Mouse (Mus musculus) limb, embryonic 13.5 days (tissue): ENCODE results near the gene Fam185a. TPM values are rescaled to one million over a fixed set of nuclear protein-coding genes. Genes with fewer than 3 reads are reported as not detected.

Experiments used
- ATAC-seq: fragments of 200-750 bp; cut with Nextera tagmentation; 2 replicates; pipeline ENCODE4 v1.8.0; 2017; ENCODE audit warnings: low read depth, moderate number of reproducible peaks, moderate TSS enrichment; ENCODE audit not compliant: low FRiP score
- H3K27ac ChIP-seq: fragments of 300-500 bp; sonication (generic); 2 replicates; pipeline ENCODE4 v1.5.1; 2015; ENCODE audit warnings: inconsistent platforms, mild to moderate bottlenecking, moderate library complexity
- H3K27me3 ChIP-seq: fragments of 300-500 bp; sonication (generic); 2 replicates; pipeline ENCODE4 v1.6.1; 2015; ENCODE audit warnings: mild to moderate bottlenecking, inconsistent platforms
- H3K36me3 ChIP-seq: fragments of 300-500 bp; sonication (generic); 2 replicates; pipeline ENCODE4 v1.6.1; 2015; ENCODE audit warnings: inconsistent platforms, mild to moderate bottlenecking, moderate library complexity
- H3K4me1 ChIP-seq: fragments of 300-500 bp; sonication (generic); 2 replicates; pipeline ENCODE4 v1.6.1; 2015; ENCODE audit warnings: inconsistent platforms
- H3K4me2 ChIP-seq: fragments of 300-500 bp; sonication (generic); replicated peaks from 2 replicates; pipeline ENCODE4 v1.6.1; 2015; ENCODE audit warnings: inconsistent platforms, mild to moderate bottlenecking, moderate library complexity
- H3K4me3 ChIP-seq: fragments of 300-500 bp; sonication (generic); 2 replicates; pipeline ENCODE4 v1.5.1; 2015; ENCODE audit warnings: moderate library complexity, mild to moderate bottlenecking, inconsistent platforms
- H3K9ac ChIP-seq: fragments of 300-500 bp; sonication (generic); 2 replicates; pipeline ENCODE4 v1.6.1; 2015; ENCODE audit warnings: mild to moderate bottlenecking, inconsistent platforms
- H3K9me3 ChIP-seq: fragments of 300-500 bp; sonication (generic); 2 replicates; pipeline ENCODE4 v1.6.1; 2016; ENCODE audit warnings: inconsistent platforms
- WGBS: fragments of 180-500 bp; shearing (Covaris S2); methylation state at CpG from one replicate; pipeline ENCODE4 v1.1.7; 2015; 5-methylcytosine and 5-hydroxymethylcytosine counted together
- polyA plus RNA-seq: library from polyadenylated mRNA; unstranded; fragments of >200 nt; fragmentation: Nextera tagmentation; extraction: Ambion mirVana; gene quantifications from 2 replicates; pipeline ENCODE4 v1.2.1, GENCODE M21; 2015

Fam185a gene
- polyA plus RNA-seq, 1 experiment from 2014 or later, result 5.1 TPM

DNA sequence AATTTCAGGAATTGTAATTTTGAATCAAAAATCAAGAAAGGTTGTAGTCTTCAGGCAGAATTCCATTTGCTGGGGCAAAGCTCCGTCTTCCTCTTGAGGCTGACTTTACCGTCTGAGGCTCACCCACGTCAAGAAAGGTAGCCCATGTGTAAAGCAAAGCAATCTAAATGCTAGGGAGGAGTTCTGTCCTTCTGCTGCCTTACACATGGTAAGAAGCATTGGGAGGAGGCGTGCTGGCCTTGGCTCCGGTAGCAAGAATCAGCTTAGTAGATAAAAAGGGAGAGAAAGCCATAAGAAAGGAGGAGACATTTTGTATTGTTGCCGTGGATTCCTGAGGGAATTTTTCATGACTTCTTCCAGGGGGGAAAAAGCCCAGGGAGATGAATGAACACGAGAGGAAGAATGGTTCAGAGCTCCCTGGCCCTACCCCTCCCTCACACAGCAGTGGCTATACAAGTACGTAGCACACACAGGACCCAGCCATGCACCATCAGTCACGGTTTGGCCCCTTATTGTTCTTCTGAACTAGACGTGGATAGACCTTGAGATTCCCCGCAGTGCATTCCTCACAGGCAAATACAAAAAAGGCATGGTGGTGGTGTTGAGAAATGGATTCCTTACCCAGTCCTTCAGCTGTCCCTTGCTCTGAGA is 102.2 kb downstream of the Fam185a start:
- Histone ChIP-seq H3K9ac (no peak overlapping the region), H3K36me3 (no peaks in the 10 kb centered on the region), H3K4me2 (no peak overlapping the region), H3K9me3 (peaks cover 10% of the 10 kb centered on the region; the same call in 1 of the 2 replicates), H3K4me3 (no peak overlapping the region), H3K27ac (no peak overlapping the region), H3K4me1 (no peaks in the 10 kb centered on the region), H3K27me3 (no peaks in the 10 kb centered on the region)
- WGBS, result 82% methylated on average over 11 of the region's 11 CpGs
- no peak for ATAC-seq

- no peak overlapping the region for H3K27ac ChIP-seq
- no peak for ATAC-seq
- 75% methylated on average over 4 of the region's 4 CpGs for WGBS
- peaks cover 10% of the 10 kb centered on the region; the same call in 1 of the 2 replicates for H3K9me3 ChIP-seq
- H3K4me2 ChIP-seq, result no peak overlapping the region
- H3K27me3 ChIP-seq, result no peaks in the 10 kb centered on the region
- H3K36me3 ChIP-seq, result no peaks in the 10 kb centered on the region
- no peak overlapping the region for H3K4me3 ChIP-seq
- H3K9ac ChIP-seq, result no peak overlapping the region
- no peaks in the 10 kb centered on the region for H3K4me1 ChIP-seq
Measured at GRCm38 (mm10) chr5:21527488-21527911, 102.7 kb downstream of the Fam185a start.

DNA sequence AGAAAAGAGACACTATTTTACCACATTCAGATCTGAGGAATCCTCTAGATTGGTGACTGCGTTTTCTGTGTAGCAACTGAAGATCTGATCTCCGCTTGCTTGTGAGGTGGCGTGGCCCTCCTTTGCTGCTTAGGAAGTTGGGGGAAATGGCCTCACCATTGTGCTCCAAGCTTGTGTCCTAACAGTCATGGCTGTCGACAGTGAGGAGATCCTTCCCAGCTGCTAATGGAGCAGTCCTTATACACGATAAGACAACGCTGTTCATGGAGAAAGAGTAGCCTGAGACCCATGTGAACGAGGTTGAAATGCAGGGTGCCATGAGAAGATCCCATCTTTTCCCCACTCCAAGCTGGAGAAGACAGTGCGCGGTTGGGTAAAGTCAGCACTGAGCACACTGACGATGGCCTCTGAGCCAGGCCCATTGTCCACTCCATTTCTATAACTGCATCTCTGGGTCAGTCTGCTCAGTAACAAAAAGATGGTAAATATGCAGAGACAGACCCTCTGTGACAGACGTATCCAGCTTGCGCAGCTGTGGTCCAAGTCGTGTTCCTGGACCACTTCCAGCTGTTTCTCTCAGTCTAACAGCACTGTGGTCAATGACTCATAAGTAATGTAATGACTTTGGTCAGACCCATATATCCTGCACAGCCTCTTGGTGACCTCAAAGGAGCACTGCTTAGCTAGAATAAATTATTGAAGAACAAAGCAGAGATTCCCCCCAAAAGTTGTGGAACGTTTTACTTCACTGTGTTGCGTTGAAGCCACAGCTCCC is 103.5 kb downstream of the Fam185a start:
- no peak overlapping the region for H3K4me2 ChIP-seq
- H3K9ac ChIP-seq, result no peak overlapping the region
- no peak overlapping the region for H3K27ac ChIP-seq
- peaks cover 10% of the 10 kb centered on the region; the same call in 1 of the 2 replicates for H3K9me3 ChIP-seq
- WGBS, result 89% methylated on average over 15 of the region's 15 CpGs
- H3K27me3 ChIP-seq, result no peaks in the 10 kb centered on the region
- H3K36me3 ChIP-seq, result no peaks in the 10 kb centered on the region
- no peak for ATAC-seq
- no peak overlapping the region for H3K4me3 ChIP-seq
- H3K4me1 ChIP-seq, result no peaks in the 10 kb centered on the region

- no peak for ATAC-seq
- H3K27ac ChIP-seq, result no peak overlapping the region
- peaks cover 10% of the 10 kb centered on the region; the same call in 1 of the 2 replicates for H3K9me3 ChIP-seq
- no peaks in the 10 kb centered on the region for H3K4me1 ChIP-seq
- 88% methylated on average over 8 of the region's 8 CpGs for WGBS
- no peak overlapping the region for H3K4me3 ChIP-seq
- no peak overlapping the region for H3K4me2 ChIP-seq
- no peaks in the 10 kb centered on the region for H3K36me3 ChIP-seq
- no peak overlapping the region for H3K9ac ChIP-seq
- no peaks in the 10 kb centered on the region for H3K27me3 ChIP-seq
Measured at GRCm38 (mm10) chr5:21529110-21529720, 104.5 kb downstream of the Fam185a start.

Other genes with a start within 250 kb of the Fam185a start
- 3.8 and 5.1 TPM in 2 replicates for gene Gsap, start 238.7 kb upstream of the Fam185a start, polyA plus RNA-seq
- 0.64 and 0.91 TPM in 2 replicates for gene Fgl2, start 52.3 kb upstream of the Fam185a start, polyA plus RNA-seq
- gene Ccdc146, start 281 bp upstream of the Fam185a start, polyA plus RNA-seq, result 0.10 TPM in 1 of 2 replicates, not detected in the other
- 89.9 and 102 TPM in 2 replicates for gene Lrrc17, start 118.6 kb downstream of the Fam185a start, polyA plus RNA-seq
- gene Fbxl13, start 220.7 kb downstream of the Fam185a start, polyA plus RNA-seq, result 0.08 and 0.24 TPM in 2 replicates
- 54.4 TPM in 2 replicates for gene Armc10, start 220.9 kb downstream of the Fam185a start, polyA plus RNA-seq